8 mouse cellular contexts compared by ENCODE assay signal in the genomic region with DNA sequence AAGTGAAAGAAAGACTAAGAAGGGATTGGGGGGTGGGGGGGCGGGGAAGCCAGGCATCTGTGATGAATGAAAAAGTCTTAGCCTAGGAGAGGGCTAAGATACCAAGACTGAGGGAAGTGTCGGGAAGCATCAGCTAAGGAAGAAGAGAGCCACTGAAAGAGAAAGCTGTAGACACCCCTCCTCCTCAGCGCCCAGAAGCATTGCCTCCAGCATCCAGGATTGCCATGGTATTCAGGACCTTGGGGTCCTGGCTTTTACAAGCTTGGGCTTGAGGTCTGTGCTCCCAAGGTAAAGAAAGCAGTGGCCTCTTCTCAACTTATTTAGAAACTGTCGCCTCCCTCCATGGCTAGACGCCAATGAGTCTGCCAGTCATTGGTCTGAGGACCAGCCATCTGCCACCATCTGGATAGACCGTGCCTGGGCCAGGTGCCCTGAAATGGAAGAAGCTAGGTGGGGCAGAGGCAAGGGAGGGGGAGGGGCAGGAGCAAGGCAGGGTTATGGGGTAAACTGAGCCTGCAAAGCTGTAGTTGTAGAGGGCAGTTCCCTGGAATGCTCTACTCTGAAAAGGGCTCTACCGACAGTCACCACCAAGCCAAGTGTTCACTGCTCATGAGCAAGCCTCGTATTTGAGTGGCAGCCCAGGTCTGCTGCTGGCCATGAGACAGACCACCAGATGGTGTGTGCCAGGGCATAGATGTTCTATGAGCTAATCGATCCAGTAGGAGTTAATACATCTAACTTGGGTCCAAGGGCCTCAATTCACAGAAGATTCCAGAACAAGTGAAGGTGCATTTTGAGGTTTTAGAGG.
DNase-seq lines count a peak whose midpoint lies in the region; ATAC-seq and TF ChIP-seq lines count a peak whose summit lies in the region.

No protein-coding gene starts in this region.

- H3K27me3 ChIP-seq in hindbrain, embryonic 16.5 days (replicated peaks; ENCODE audit: control insufficient read depth, insufficient read depth, low read length), result no peaks in the 10 kb centered on the region
- H3K27me3 ChIP-seq in liver, embryonic 12.5 days (replicated peaks), result no peaks in the 10 kb centered on the region

- peak; percentile 26 for DNase-seq in gastrocnemius, adult 2 months
- no peak for DNase-seq in gastrocnemius, postnatal 14 days
- DNase-seq in right cerebral cortex, adult 18-20 months, result peak; percentile 47
- DNase-seq in right cerebral cortex, postnatal 25 days, result no peak
- peak; percentile 63 to 64 for DNase-seq in right cerebral cortex, postnatal 10 days (ENCODE audit: low spot score in 2 of 2)
- no peak for DNase-seq in spleen, postnatal 4 days (ENCODE audit: low spot score in 2 of 2)

- peaks cover 6% of the 10 kb centered on the region for H3K4me1 ChIP-seq in hindbrain, embryonic 16.5 days (ENCODE audit: control insufficient read depth, insufficient read depth, low read depth, low read length)
- H3K4me1 ChIP-seq in liver, embryonic 12.5 days, result no peaks in the 10 kb centered on the region

- no peak for TF ChIP-seq CTCF in gastrocnemius, adult 2 months (IDR thresholded peaks at IDR 0.05)

- no peak overlapping the region for H3K27ac ChIP-seq in gastrocnemius, adult 2 months
- peak overlapping the region; percentile 36; the same call in 1 of the 2 replicates for H3K27ac ChIP-seq in hindbrain, embryonic 16.5 days (ENCODE audit: low read depth, low read length)
- H3K27ac ChIP-seq in liver, embryonic 12.5 days, result no peak overlapping the region

- ATAC-seq in hindbrain, embryonic 16.5 days, result peak; percentile 76
- no peak for ATAC-seq in liver, embryonic 12.5 days

- H3K9ac ChIP-seq in hindbrain, embryonic 16.5 days (ENCODE audit: low read depth, low read length), result no peak overlapping the region
- H3K9ac ChIP-seq in liver, embryonic 12.5 days, result no peak overlapping the region

- peak overlapping the region; percentile 7; the same call in 1 of the 2 replicates for H3K4me2 ChIP-seq in hindbrain, embryonic 16.5 days (ENCODE audit: low read length)
- H3K4me2 ChIP-seq in liver, embryonic 12.5 days, result no peak overlapping the region

- no peaks in the 10 kb centered on the region for H3K9me3 ChIP-seq in hindbrain, embryonic 16.5 days (ENCODE audit: control insufficient read depth, low read length)
- H3K9me3 ChIP-seq in liver, embryonic 12.5 days (replicated peaks), result no peaks in the 10 kb centered on the region

- no peaks in the 10 kb centered on the region for H3K36me3 ChIP-seq in hindbrain, embryonic 16.5 days (ENCODE audit: control insufficient read depth, insufficient read depth, low read length)
- no peaks in the 10 kb centered on the region for H3K36me3 ChIP-seq in liver, embryonic 12.5 days

- WGBS in hindbrain, embryonic 16.5 days, result 55% methylated on average over 9 of the region's 9 CpGs
- 63% methylated on average over 8 of the region's 9 CpGs for WGBS in liver, embryonic 12.5 days (ENCODE audit: insufficient replicate concordance)

- intact Hi-C loops in gastrocnemius, adult 2 months (cut with DNase I), result no loop called here
- intact Hi-C loops in gastrocnemius, postnatal 14 days (cut with DNase I; ENCODE audit: low total_unique reads), result no loop called here

- peak overlapping the region; percentile 45 for H3K4me3 ChIP-seq in gastrocnemius, adult 2 months
- H3K4me3 ChIP-seq in hindbrain, embryonic 16.5 days (ENCODE audit: low read length), result no peak overlapping the region
- no peak overlapping the region for H3K4me3 ChIP-seq in liver, embryonic 12.5 days

Comparison
In these comparisons a context has a peak if more than half of its experiments do, and no peak if none do; other contexts are left out.
1. DNase-seq: peak in gastrocnemius, adult 2 months (single experiment), right cerebral cortex, adult 18-20 months (single experiment) and right cerebral cortex, postnatal 10 days (2 of 2); none in gastrocnemius, postnatal 14 days (single experiment), right cerebral cortex, postnatal 25 days (single experiment) and spleen, postnatal 4 days (0 of 2).